Mouse (Mus musculus): ENCODE data around the gene Kcnt1. TPM values are rescaled to one million over a fixed set of nuclear protein-coding genes. Genes with fewer than 3 reads are reported as not detected.
A peak's percentile ranks its signal among the peaks of the same experiment; 100 is the strongest.

The Kcnt1 gene
- polyA plus RNA-seq, 1 experiment from 2014 or later: 4.6 TPM

DNA sequence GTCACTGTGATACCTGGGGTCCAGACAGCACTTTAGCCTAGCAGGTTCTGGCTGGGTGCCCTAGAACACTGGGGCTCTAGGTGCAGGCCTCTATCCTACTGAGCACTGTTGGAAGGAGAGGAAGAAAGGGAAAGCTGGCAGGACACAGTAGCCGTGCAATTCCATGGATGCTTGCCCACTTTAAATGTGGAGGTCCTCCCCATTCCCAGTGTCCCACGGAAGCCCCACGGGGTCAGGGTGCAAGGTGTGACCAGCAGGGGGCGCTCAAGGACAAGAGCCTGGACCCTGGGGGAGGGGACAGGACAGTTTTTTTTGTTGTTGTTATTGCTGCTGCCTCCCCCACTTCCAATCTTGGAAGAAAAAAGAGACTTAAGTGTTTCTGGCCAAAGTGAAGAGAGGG lies 13.2 kb upstream of the Kcnt1 start:
- Histone ChIP-seq H3K36me3 (no peaks in the 10 kb centered on the region), H3K4me2 (replicated peaks) (no peak overlapping the region), H3K27me3 (no peaks in the 10 kb centered on the region), H3K9ac (no peak overlapping the region), H3K9me3 (replicated peaks) (no peaks in the 10 kb centered on the region), H3K4me3 (no peak overlapping the region), H3K27ac (no peak overlapping the region), H3K4me1 (no peaks in the 10 kb centered on the region)
- ATAC-seq (ENCODE audit: low FRiP score): no peak
- WGBS: 11% methylated on average over 4 of the region's 4 CpGs

DNA sequence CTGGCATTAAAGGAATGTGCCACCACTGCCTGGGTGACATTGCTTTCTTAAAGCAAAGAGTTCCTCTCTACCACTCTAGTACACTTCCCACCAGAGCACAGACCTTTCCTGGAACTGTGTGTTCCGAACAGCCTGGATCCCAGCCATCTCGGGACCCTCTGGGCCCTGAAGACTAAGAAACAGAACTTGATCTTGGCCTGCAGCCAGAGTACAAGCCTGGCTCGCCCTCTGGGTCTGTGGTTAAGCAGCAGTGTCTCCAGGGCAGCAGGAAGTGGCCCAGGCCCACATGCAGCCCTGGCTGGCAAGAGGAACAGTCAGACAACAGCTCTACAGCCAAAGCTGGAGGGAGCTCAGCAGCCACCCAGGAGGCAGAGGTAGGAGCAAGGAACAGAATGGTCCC lies 10.9 kb upstream of the Kcnt1 start:
- H3K9me3 ChIP-seq (replicated peaks): no peaks in the 10 kb centered on the region
- H3K27me3 ChIP-seq: no peaks in the 10 kb centered on the region
- H3K9ac ChIP-seq: no peak overlapping the region
- H3K4me2 ChIP-seq (replicated peaks): no peak overlapping the region
- no peaks in the 10 kb centered on the region for H3K4me1 ChIP-seq
- no peak overlapping the region for H3K4me3 ChIP-seq
- no peak overlapping the region for H3K27ac ChIP-seq
- no peak for ATAC-seq (ENCODE audit: low FRiP score)
- WGBS: 62% methylated on average over 3 of the region's 3 CpGs
- H3K36me3 ChIP-seq: no peaks in the 10 kb centered on the region

DNA sequence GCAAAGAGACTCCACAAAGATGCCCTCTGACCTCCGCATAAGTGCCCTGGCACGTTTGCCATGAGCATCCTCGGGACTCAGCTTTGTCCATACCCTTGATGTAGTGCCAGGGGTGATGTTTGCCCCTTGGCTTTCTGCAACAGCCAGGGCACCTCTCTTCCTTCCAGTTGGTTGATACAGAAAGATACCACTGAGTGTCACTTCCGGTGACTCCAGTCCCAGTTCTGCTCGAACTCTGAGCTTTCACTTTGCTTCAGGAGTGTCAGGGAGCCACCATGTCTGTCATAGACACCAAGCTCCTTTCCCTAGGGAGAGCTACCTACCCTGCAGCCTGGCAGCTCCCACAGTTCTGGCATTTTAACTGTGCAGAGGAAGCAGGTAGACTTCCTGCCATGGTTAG lies 9.5 kb upstream of the Kcnt1 start:
- Histone ChIP-seq H3K36me3 (no peaks in the 10 kb centered on the region), H3K4me1 (no peaks in the 10 kb centered on the region), H3K9me3 (replicated peaks) (no peaks in the 10 kb centered on the region), H3K4me2 (replicated peaks) (no peak overlapping the region), H3K9ac (no peak overlapping the region), H3K27ac (no peak overlapping the region), H3K4me3 (no peak overlapping the region), H3K27me3 (no peaks in the 10 kb centered on the region)
- no peak for ATAC-seq (ENCODE audit: low FRiP score)
- 77% methylated on average over 5 of the region's 5 CpGs for WGBS

DNA sequence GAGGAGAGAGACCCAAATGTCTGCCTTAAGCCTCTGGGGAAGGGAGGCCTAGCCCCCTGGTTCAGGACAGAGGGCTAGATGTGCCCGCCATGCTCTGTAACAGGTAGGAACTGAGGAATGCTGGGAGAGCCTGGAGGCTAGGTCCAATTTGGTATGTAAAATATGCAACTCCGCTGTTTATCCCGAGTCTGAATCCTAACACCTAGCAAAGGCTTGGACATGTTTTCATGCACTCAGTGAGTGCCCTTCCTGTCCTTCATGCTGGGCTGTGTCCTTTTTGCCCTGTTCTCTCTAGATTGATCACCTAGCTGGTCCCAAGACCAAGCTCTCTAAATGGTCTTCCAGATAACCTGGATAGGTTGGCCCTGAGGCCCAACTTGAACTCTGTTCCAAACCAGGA lies 3.6 kb upstream of the Kcnt1 start:
- no peak overlapping the region for H3K27ac ChIP-seq
- H3K4me2 ChIP-seq (replicated peaks): no peak overlapping the region
- H3K4me3 ChIP-seq: no peak overlapping the region
- peaks cover 24% of the 10 kb centered on the region for H3K27me3 ChIP-seq
- 72% methylated on average over 3 of the region's 3 CpGs for WGBS
- H3K4me1 ChIP-seq: peaks cover 20% of the 10 kb centered on the region
- H3K9me3 ChIP-seq (replicated peaks): no peaks in the 10 kb centered on the region
- no peaks in the 10 kb centered on the region for H3K36me3 ChIP-seq
- ATAC-seq (ENCODE audit: low FRiP score): no peak
- no peak overlapping the region for H3K9ac ChIP-seq

DNA sequence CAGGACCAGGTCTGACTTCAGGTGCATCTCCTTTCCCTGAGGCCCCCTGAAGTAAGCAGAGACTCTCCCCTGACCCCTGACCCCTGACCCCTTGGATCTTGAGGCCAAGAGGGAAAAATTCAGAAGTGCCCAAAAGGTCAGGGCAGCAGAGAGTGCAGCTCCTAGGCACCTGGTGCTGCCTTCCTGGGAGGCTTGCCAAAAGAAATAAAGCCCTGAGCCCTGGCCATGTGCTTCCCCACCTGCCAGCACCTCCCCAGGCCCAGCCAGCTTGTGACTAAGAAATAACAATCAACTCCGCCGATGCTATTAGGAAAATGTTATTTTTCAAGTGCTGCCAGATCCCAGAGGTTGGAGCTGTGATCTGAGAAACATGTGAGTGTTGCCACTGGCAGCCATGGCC lies 1.5 kb upstream of the Kcnt1 start:
- Histone ChIP-seq H3K27me3 (peaks cover 44% of the 10 kb centered on the region), H3K36me3 (no peaks in the 10 kb centered on the region), H3K4me2 (replicated peaks) (no peak overlapping the region), H3K27ac (no peak overlapping the region), H3K9me3 (replicated peaks) (no peaks in the 10 kb centered on the region), H3K4me3 (no peak overlapping the region), H3K9ac (no peak overlapping the region), H3K4me1 (peaks cover 20% of the 10 kb centered on the region)
- WGBS: 65% methylated on average over 2 of the region's 2 CpGs
- no peak for ATAC-seq (ENCODE audit: low FRiP score)

DNA sequence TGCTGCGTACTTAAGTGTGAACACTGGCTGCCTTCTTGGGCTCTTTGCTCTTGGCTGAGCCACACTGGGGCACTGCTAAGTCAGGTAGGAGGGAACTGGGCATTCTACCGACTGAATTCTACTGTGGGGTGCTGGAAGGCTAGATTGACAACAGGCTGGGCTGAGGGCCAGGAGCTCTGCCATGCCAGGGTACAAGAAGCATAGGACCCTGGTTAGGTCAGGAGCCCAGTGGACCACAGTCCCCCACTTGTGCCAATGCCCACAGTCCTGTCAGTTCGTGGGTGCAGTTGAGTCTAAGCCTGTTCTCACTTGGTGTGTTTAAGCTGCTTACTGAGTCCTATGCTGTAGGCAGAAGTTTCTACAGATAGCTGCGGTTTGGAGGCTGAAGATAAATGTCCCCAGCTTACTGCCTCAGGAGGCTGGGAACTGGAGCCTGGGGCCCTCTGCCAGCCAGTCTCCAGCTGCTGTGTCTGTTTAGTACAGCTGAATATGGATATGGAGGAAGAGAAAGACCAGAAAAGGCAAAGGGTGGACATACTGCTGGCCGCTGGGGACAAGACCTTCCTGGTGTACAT lies 751 bp upstream of the Kcnt1 start:
- no peak overlapping the region for H3K4me3 ChIP-seq
- 66% methylated on average over 5 of the region's 5 CpGs for WGBS

DNA sequence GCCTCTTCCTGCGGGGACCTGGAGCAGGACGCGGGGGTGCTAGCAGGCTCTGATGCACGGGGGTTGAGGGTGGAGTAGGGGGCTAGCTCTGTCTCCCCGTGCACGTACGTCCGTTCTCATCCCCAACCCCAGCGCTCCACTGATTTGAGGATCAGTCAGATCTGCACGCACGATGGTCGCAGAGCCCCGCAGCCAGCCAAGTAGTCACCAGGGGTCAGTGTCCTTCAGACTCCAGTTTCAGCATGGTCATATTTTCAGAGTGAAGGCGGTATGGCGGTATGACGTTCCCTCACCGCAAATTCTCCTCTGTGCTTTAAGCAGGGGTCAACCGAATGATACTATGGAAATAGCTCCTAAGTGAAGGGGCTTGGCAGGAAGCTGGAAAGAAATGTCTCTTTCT lies 696 bp downstream of the Kcnt1 start:
- ATAC-seq (ENCODE audit: low FRiP score): no peak
- Histone ChIP-seq H3K36me3 (no peaks in the 10 kb centered on the region), H3K9me3 (replicated peaks) (no peaks in the 10 kb centered on the region), H3K4me3 (peak overlapping the region; percentile 52), H3K27ac (no peak overlapping the region), H3K4me1 (peaks cover 20% of the 10 kb centered on the region), H3K4me2 (replicated peaks) (peak overlapping the region; percentile 99), H3K9ac (peak overlapping the region; percentile 58; the same call in 1 of the 2 replicates), H3K27me3 (peaks cover 51% of the 10 kb centered on the region)
- 5% methylated on average over 18 of the region's 18 CpGs for WGBS

More for the DNA sequence above, 751 bp upstream of the Kcnt1 start:
- no peaks in the 10 kb centered on the region for H3K9me3 ChIP-seq (replicated peaks)
- H3K27ac ChIP-seq: no peak overlapping the region
- H3K27me3 ChIP-seq: peaks cover 51% of the 10 kb centered on the region
- no peaks in the 10 kb centered on the region for H3K36me3 ChIP-seq
- ATAC-seq (ENCODE audit: low FRiP score): no peak
- H3K4me2 ChIP-seq (replicated peaks): peak overlapping the region; percentile 99
- H3K4me1 ChIP-seq: peaks cover 20% of the 10 kb centered on the region
- no peak overlapping the region for H3K9ac ChIP-seq

DNA sequence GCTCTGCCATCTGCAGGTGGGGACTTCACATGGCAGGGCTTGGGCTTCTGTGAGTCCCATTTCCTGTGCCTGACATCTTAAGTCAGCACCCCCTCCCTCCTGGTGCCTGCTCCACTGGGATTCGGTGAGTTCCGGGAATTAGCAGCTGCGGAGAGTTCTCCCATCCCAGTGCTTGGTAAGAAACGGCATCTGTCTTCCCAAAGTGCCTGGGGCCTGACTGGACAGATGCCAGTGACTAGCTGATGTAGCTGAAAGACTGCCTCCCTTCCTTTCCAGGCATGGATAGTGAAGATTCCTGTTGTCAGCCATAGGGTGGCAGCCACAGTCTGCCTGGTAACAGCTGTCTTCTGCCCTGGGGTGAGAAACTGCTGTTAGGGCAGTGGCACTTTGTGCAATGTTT lies 1.9 kb downstream of the Kcnt1 start:
- ATAC-seq (ENCODE audit: low FRiP score): peak; percentile 55; the same call in 1 of the 2 replicates
- H3K4me2 ChIP-seq (replicated peaks): no peak overlapping the region
- no peaks in the 10 kb centered on the region for H3K9me3 ChIP-seq (replicated peaks)
- 21% methylated on average over 4 of the region's 4 CpGs for WGBS
- no peak overlapping the region for H3K27ac ChIP-seq
- peaks cover 51% of the 10 kb centered on the region for H3K27me3 ChIP-seq
- H3K9ac ChIP-seq: no peak overlapping the region
- H3K4me1 ChIP-seq: peaks cover 20% of the 10 kb centered on the region
- H3K36me3 ChIP-seq: no peaks in the 10 kb centered on the region
- H3K4me3 ChIP-seq: no peak overlapping the region

DNA sequence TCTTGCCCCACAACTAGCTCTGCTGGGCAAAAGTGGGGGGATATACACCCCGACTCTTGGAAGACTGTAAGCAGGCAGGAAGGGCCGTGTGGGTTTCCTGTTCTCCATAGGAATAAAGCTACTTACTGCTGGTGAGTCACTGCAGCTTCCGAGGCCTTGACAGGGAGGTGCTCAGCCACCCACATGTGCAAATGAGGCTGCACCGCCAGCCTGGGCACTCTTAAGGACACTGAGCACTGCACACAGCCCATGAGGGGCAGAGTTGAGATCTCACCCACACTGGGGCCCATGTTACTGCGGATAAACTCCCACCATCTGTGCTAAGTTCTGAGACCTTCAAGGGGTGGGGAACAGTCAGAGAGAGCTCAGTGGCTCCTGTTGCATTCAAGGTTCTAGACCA lies 3.1 kb downstream of the Kcnt1 start:
- Histone ChIP-seq H3K9ac (no peak overlapping the region), H3K4me1 (peaks cover 20% of the 10 kb centered on the region), H3K27me3 (peaks cover 51% of the 10 kb centered on the region), H3K4me3 (no peak overlapping the region), H3K27ac (no peak overlapping the region), H3K9me3 (replicated peaks) (no peaks in the 10 kb centered on the region), H3K4me2 (replicated peaks) (no peak overlapping the region), H3K36me3 (no peaks in the 10 kb centered on the region)
- ATAC-seq (ENCODE audit: low FRiP score): no peak
- 62% methylated on average over 5 of the region's 5 CpGs for WGBS

DNA sequence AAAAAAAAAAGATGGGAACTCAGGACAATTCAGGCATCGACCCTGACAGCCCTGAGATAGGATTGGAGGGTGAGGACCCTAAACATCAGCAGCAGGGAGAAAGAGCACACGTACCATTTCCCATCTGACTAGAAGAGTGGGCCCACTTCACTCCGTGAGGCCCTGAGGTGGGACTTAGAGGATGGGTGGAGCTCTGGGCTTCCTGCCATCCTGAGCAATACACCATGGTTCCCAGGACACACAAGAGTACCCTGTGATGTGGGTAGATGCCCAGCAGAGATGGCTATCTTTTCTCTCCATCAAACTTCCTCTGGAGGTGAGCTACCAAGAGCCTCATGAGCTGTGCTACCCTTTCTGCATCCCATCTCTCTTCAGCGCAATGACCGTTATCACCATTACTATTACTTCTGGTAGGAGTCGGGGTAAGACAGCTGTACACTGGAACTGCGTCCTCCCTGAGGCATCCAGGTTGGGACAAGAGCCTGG lies 13.8 kb downstream of the Kcnt1 start:
- 0 out of 2 replicates have a peak, but pooled peaks have one; percentile 26 for ATAC-seq (ENCODE audit: low FRiP score)
- Histone ChIP-seq H3K4me3 (peak overlapping the region; percentile 49), H3K9me3 (replicated peaks) (no peaks in the 10 kb centered on the region), H3K27me3 (peaks cover 27% of the 10 kb centered on the region), H3K4me2 (replicated peaks) (peak overlapping the region; percentile 82), H3K4me1 (peaks cover 8% of the 10 kb centered on the region), H3K27ac (no peak overlapping the region), H3K36me3 (no peaks in the 10 kb centered on the region), H3K9ac (peak overlapping the region; percentile 66)
- 25% methylated on average over 7 of the region's 7 CpGs for WGBS

DNA sequence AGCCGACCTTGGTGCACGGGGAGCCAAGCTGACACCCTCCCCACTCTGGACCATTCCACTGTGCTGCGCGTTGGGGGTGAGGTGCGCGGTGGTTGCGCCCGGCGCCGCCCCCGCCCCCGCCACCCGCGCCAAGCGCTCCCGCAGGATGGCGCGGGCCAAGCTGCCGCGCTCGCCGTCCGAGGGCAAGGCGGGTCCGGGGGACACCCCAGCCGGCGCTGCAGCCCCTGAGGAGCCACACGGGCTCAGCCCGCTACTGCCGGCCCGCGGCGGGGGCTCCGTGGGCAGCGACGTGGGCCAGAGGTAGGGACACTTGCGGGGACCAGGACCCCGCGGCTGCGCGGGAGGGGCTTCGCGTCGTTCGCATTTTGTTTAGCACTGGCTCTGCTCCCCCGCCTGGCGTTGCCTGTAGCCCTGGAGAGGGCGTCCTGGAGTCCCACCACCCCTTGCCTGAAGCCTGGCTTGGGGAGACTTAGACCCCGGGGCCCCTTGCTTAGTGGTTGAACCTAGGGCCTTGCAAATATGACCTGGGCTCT lies 14.3 kb downstream of the Kcnt1 start:
- Histone ChIP-seq H3K4me2 (replicated peaks) (peak overlapping the region; percentile 82), H3K9me3 (replicated peaks) (no peaks in the 10 kb centered on the region), H3K4me1 (peaks cover 8% of the 10 kb centered on the region), H3K36me3 (no peaks in the 10 kb centered on the region), H3K9ac (peak overlapping the region; percentile 66), H3K27ac (no peak overlapping the region), H3K4me3 (peak overlapping the region; percentile 49), H3K27me3 (peaks cover 27% of the 10 kb centered on the region)
- 0 out of 2 replicates have a peak, but pooled peaks have one; percentile 38 for ATAC-seq (ENCODE audit: low FRiP score)
- 4% methylated on average over 49 of the region's 49 CpGs for WGBS

DNA sequence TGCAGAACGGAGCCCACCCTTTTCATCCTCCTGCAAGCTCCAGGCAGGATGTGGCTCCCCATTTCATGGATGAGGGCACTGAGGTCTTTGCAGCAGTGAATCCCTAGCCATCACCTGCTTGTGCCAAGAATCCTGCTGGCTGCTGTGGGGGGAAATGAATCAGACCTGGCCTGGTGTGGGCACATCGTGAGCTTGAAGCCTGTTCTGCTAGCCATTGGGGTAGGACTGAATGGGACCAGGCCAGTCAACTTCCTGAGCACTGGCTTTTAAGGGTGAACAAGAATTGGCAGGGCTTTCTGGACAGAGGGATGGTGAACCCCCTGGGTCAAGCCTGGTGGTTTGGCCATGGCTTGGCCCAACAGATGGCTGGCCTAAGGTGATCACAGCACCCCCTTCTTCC lies 15.0 kb downstream of the Kcnt1 start:
- H3K9me3 ChIP-seq (replicated peaks): no peaks in the 10 kb centered on the region
- ATAC-seq (ENCODE audit: low FRiP score): no peak
- 79% methylated on average over 2 of the region's 2 CpGs for WGBS
- H3K4me2 ChIP-seq (replicated peaks): no peak overlapping the region
- H3K27ac ChIP-seq: no peak overlapping the region
- H3K4me3 ChIP-seq: peak overlapping the region; percentile 49; the same call in 1 of the 2 replicates
- no peaks in the 10 kb centered on the region for H3K36me3 ChIP-seq
- peaks cover 27% of the 10 kb centered on the region for H3K27me3 ChIP-seq
- H3K9ac ChIP-seq: peak overlapping the region; percentile 66; the same call in 1 of the 2 replicates
- H3K4me1 ChIP-seq: peaks cover 8% of the 10 kb centered on the region

DNA sequence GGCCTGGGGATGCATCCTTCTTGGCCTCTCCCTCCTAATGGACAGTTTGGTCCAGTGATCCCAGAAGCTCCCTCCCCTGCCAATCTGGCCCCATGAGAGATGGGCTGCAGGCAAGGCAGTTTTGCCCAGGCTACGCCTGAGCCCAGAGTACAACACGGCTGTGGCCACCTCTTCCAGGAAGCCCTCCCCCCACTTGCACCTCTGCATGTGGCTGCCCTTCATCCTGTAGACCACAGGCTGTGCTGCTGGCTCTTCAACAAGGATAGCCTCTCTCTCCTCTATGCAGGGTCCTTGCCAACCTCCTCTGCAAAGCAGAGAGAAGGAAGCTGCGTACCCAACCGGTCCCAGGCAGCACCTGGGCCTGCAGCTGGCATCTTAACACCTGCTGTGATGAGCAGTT lies 15.5 kb downstream of the Kcnt1 start:
- Histone ChIP-seq H3K4me3 (no peak overlapping the region), H3K9me3 (replicated peaks) (no peaks in the 10 kb centered on the region), H3K4me1 (peaks cover 8% of the 10 kb centered on the region), H3K27ac (no peak overlapping the region), H3K27me3 (peaks cover 27% of the 10 kb centered on the region), H3K36me3 (no peaks in the 10 kb centered on the region), H3K9ac (no peak overlapping the region), H3K4me2 (replicated peaks) (no peak overlapping the region)
- ATAC-seq (ENCODE audit: low FRiP score): no peak
- 72% methylated on average over 4 of the region's 4 CpGs for WGBS
